Mouse (Mus musculus) hematopoietic stem cell, adult 5-6 weeks (primary cell): ENCODE measurements around the gene Sparc. TPM values are rescaled to one million over a fixed set of nuclear protein-coding genes. Genes with fewer than 3 reads are reported as not detected.
A peak's percentile ranks its signal among the peaks of the same experiment; 100 is the strongest.
"Not testable (repeated sequence)": the region's sequence is repeated elsewhere in the genome, so short reads cannot be mapped to it uniquely, and the experiment has no call there.

Experiments used
- ATAC-seq, 2 experiments: fragments of 125-278 bp in 1 of 2; replicated peaks in 1 of 2; 2 replicates each; pipeline ENCODE4 v1.8.0; 2016 to 2017; ENCODE audit warnings: inconsistent platforms in 2 of 2, mild to moderate bottlenecking in 2 of 2, moderate number of reproducible peaks in 2 of 2, low read depth in 1 of 2, moderate TSS enrichment in 1 of 2; ENCODE audit not compliant: low FRiP score in 2 of 2, poor library complexity in 2 of 2, severe bottlenecking in 2 of 2, insufficient read depth in 1 of 2, low TSS enrichment in 1 of 2
- total RNA-seq: library from RNA; stranded (forward); fragments of 172-1452, 232-1000 nt; gene quantifications from 2 replicates; pipeline ENCODE4 v1.2.3, GENCODE M21; 2017

The Sparc gene
- total RNA-seq, 1 experiment from 2014 or later: 1.6 TPM

- ATAC-seq: no peak
Observed at GRCm38 (mm10) chr11:55449531-55449930, 26.5 kb upstream of the Sparc start.

DNA sequence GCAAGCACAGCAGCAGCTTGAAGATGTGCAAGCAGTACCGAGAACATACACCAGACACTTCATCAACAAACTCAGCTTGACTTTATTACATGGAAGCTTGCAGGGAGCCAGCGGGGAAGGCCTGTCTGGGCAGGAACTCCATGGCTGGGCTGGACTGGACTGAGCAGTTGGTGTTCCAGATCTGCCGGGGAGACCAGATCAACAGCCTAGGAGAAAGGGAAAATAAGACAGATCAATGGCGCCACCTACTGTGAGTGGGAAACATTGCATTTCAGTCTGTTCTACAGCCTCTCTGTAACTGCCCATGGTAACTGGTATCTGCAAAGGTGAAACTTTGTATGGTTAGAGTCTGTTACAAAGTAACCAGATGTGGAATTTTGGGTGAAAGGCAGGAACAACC is 23.6 kb upstream of the Sparc start:
- ATAC-seq: peak; percentile 56 to 83

DNA sequence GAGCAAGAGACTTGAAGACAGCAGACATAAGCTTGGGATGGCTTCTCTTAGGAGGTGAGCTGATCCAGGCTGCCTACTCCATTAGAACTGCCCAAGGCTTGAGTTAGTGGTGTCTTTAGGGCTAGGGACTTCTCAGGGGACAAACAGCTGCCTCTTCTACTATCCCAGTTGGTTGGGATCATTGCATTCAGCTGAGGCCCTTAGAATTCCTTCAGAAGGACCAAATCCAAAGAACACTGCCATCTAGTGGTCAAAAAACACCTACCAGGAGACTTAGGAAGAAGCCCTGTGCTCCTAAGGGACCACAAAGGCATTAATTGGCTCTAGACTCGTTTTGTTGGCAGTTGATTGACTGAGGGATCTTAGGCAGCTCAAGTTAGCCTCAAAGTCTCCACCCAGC is 21.8 kb upstream of the Sparc start:
- ATAC-seq: no peak

GRCm38 (mm10) chr11:55439718-55440117 is 16.7 kb upstream of the Sparc start:
- no peak for ATAC-seq

DNA sequence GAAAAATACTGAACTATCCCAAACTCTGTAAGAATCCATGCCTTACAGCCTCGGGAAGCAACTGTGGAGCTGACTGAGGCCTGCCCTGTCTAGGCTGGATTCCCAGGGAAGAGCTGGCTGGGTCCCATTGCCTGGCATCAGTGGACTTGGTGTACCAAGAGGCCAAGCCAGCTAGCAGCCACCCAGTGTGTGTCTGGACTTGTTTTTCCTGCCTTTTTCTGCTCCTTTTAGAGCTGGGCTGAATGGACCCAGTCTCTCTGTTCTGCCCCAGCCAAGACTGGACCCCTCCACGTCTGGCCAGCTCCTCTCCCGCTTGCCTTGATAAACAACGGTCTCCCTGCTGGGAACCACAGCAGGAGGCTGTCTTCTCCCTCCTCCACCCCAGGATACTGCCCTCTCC is 15.0 kb upstream of the Sparc start:
- ATAC-seq: no peak

- ATAC-seq: no peak
Observed at GRCm38 (mm10) chr11:55436089-55436488, 13.1 kb upstream of the Sparc start.

DNA sequence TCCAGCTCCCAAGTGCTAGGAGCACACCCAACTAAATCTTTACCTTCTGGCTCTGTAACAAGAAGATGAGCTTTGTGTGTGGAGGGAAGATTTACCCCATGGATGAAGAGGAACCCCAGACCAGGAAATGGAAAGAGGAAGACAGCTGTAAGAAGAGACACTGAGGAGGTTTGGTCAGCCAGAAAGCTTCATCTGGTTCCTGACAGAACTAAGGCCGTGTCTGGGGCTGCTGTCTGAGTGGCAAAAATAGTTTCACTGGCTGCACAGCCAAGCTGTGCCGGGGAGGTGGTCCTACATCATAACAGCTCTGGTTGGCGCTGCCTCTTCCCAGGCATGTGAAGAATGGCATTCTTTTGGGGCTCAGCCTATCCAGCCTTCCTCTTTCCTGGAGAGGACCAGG is 10.0 kb upstream of the Sparc start:
- 0 out of 4 replicates have a peak, but pooled peaks of 1 of the 2 experiments have one; percentile 37 for ATAC-seq

DNA sequence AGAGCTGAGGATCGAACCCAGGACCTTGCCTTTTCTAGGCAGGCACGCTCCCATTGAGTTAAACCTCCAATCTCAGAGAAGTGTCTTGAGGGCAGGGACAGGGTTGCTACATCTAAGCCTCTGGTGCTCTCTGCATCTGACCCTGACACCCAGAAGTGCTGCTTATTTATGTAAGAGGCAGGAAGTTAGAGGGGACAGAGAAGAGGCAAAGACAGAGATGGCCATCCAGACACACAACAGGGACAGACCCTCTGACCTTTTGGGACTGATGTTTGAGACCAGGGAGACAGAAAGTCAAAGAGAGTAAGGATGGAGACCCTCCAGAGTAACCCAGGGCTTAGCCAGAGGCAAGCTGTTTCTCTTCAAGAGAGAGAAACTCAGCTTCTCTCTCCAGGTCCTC is 7.0 kb upstream of the Sparc start:
- ATAC-seq: no peak

DNA sequence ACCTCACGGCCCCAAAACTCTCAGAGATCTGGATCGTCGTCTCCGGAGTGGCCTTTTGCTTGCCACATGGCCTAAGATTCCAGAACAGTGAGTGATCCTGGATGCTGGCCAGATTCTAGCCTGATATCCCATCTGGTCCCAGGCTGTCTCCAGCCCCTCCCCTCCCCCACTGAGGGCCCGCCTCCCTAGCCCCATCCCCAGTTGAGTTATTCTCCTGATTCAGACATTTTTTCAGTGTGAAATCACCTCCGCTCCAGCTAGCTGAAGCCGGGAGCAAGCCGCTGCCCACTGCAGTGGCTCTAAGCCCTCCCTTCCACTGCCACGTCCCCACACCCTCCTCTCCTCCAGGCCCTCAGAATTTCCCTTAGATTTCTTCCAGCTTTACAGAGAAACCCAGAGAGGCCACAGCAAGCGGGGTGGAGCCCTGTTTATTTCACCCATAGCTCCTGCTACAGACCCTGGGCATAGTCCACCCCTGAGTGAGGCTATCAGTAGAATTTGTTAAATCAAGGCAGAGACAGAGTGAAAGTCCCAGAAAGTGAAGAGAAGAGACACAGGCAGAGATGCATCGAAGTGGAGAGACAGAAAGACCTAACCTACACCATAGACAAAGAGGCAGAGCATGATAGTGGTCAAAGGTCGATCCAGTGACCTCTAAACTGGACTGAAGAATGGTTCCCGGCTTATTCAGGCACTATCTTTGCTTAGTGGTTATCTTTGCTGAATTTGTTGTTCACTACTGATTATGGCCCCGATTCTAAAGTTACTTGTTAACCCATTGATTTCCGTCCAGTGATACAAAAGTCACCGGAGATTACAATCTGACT is 5.4 kb upstream of the Sparc start:
- ATAC-seq: no peak

DNA sequence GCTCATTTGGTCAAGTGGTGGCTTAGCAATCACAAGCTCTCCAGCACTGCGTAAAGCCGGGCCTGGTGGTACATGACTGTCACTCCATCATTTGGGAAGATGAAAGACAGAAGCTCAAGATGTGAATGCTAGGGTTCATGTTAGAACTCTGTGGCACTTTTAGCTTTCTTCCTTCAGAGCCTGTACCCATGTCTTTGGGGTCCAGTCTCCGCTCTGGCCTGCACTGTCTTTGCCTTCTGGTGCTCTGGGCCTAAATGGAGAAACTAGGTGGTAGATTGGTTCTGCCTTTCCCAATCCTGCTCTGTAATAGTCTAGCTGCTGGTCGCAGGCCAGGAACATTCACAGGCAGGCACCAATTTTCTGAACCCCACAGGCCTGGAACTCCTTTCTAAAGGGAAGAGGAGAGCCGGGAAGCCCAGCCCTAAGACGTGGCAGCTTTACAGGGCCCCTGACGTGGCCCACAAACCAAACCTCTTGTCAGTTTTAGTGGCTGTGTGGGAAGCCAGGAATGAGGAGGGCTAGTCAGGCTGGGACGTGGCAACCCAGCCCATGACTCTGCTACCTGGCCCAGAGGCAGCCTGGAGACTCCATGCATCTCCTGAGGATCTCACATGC is 1.9 kb upstream of the Sparc start:
- ATAC-seq: no peak

- ATAC-seq: no peak
Observed at GRCm38 (mm10) chr11:55423756-55424155, 773 bp upstream of the Sparc start.

DNA sequence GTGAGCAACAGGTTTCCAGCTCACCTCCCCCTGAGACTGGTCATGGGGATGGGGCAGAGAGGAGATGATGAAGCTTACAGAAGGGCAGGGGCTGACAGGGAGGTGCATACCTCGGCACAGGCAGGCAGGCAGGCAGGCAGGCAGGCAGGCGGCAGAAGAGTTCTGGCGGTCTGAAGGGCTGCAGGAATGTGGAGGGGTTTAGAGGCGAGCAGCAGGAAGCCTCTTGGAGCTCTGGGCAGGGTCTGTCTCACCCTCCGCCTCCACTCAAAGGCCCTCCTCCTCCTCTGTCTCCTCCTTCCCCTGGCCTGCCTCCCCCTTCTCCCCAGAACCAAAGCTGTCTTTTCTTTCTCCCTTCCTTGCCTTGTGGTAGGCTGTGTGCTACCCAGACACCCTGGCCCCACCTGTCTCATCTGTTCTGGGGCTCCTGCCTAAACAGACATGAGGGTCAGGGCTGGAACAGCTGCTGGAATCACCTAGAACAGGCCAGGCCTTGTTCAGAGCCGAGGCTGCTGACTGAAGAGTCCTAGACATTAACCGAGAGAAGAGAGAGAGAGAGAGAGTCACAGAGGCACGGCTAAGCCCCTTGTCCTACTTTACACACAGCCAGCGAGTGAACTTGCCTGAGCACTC is 3.2 kb downstream of the Sparc start:
- ATAC-seq: no peak

- ATAC-seq: no peak
Observed at GRCm38 (mm10) chr11:55419296-55419677, 3.7 kb downstream of the Sparc start.

GRCm38 (mm10) chr11:55418704-55419061 is 4.3 kb downstream of the Sparc start:
- ATAC-seq: no peak

DNA sequence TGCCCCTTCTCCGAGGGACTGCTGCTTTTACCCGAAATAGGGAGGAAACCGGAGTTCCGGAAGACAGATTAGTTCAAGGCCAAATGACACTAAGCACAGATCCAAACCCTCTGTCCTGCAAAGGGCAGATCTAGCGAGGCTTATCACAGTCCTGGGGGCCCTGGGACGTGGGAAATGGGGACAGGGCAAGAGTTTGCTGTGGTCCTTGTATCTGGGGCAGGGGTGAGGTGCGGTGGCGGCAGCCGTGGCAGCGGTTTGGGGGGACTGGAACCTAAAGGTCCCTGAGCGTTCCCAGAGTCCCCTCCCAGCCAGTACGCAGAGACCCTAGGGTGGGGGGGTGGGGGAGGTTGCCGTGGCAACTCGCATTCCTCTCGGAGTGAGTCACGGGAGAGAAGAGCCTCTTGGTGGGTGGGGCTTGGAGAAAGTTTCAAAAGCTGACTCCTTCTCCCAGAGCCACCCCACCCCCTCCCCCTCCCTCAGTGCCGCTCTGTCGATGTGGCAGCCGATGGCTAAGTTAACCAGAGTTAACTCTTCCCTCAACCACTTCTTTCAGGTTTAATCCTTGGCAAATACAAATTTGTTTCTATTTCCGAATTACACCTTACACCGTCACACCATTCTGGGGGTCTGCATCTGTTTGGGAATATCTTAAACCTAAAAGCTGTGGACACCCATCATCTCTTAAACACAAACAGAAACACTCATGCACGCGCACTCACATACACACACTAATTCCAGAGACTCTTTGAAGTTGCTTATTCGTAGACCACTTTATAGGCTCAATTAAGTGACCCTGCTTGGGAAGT is 4.9 kb downstream of the Sparc start:
- 0 out of 4 replicates have a peak, but pooled peaks of 1 of the 2 experiments have one; percentile 19 for ATAC-seq

- ATAC-seq: no peak
Observed at GRCm38 (mm10) chr11:55416609-55417265, 6.2 kb downstream of the Sparc start.

DNA sequence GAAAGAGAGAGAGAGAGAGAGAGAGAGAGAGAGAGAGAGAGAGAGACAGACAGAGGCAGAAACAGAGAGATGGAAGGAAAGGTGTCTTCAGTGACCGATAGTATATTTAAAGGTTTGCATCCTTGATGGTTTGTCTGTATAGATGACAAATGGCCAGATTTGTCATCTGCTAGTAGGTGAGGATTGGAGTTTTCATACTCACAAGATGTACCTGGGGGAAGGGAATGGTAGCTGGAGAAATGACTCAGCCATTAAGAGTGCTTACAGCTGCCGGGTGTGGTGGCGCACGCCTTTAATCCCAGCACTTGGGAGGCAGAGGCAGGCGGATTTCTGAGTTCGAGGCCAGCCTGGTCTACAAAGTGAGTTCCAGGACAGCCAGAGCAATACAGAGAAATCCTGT is 7.3 kb downstream of the Sparc start:
- ATAC-seq: not testable (repeated sequence)
